Mouse (Mus musculus) liver, postnatal 0 days (tissue): ENCODE data around the gene Syn3.

Experiments
- CTCF ChIP-seq: sonication (generic); IDR thresholded peaks from 2 replicates; pipeline ENCODE4 v1.5.1; 2016; ENCODE audit warnings: antibody characterized with exemption, low read depth
- EP300 ChIP-seq: IDR thresholded peaks from 2 replicates; pipeline ENCODE4 v1.6.1; 2016; ENCODE audit warnings: antibody characterized with exemption, low read depth, mild to moderate bottlenecking

GRCm38 (mm10) chr10:86030743-86031142 lies 468.0 kb downstream of the Syn3 start:
- TF ChIP-seq CTCF: no peak
- no peak for TF ChIP-seq EP300
